Mouse (Mus musculus): Measurements from ENCODE around the gene Epb41l2. TPM values are rescaled to one million over a fixed set of nuclear protein-coding genes. Genes with fewer than 3 reads are reported as not detected.

Epb41l2 gene
- polyA plus RNA-seq, 1 experiment from 2014 or later, result 105 TPM

DNA sequence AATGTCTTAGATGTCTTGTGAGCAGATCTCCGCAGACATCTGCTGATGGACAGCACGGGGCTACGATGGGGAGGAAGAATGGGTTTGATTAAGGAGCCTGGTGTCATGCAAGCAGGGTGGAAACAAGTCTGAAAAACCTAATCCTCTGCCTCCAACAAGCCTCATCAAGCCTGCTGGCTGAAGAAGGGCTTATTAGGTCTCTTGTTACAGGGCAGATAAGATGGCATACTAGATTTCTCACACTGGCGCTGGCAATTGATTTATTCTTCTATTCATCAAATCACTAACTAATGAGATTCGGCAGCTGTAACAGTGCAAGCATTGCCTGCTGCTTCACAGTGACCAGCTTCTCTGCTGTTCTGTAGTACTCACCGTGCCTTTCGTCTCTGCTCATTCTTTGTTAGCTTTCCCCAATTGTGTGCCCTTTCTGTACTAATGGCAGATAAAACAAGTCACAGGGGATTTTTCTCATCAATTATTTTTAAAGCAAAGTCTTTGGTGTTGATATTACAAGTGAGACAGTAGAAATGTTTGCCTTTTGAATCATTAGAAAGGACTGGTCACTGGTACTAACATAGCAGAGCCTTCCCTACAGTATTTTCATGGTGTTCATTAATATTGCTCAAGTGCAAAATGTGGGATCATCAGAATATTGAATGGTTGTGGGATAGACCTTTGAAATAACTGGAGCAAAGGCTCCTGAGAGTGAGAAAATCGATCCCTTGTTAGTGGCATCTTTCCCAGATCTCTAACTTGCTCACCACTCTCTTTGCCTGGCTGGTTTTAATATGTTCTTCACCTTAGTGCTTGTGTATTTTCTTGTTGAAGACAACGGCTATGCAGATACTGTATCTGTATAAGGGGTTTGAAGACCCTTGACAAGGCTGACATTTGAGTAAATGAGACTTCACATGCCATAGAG lies 212.0 kb downstream of the Epb41l2 start:
- no peak overlapping the region for H3K4me3 ChIP-seq (ENCODE audit: low read depth, low read length)
- ATAC-seq (ENCODE audit: insufficient read depth), result no peak
- DNase-seq, result no peak
- H3K36me3 ChIP-seq (ENCODE audit: insufficient read depth), result no peaks in the 10 kb centered on the region
- no peak overlapping the region for H3K27ac ChIP-seq (ENCODE audit: low read depth)
- H3K27me3 ChIP-seq (ENCODE audit: insufficient read depth, low read length), result no peaks in the 10 kb centered on the region
- no peak overlapping the region for H3K9ac ChIP-seq
- no peak for TF ChIP-seq CTCF (IDR thresholded peaks at IDR 0.05; ENCODE audit: low read depth)
- H3K4me1 ChIP-seq (ENCODE audit: insufficient read depth), result no peaks in the 10 kb centered on the region
- 63% methylated on average over 9 of the region's 9 CpGs for WGBS
- H3K4me2 ChIP-seq, result no peak overlapping the region
- no peaks in the 10 kb centered on the region for H3K9me3 ChIP-seq (ENCODE audit: low read depth, low read length)

Other genes with a start within 250 kb of the Epb41l2 start
- 27.7 and 29.6 TPM in 2 replicates for gene Akap7, start 51.9 kb upstream of the Epb41l2 start, polyA plus RNA-seq (2014; fragmentation: Nextera tagmentation; extraction: Ambion mirVana)
- gene Smlr1, start 176.5 kb downstream of the Epb41l2 start, polyA plus RNA-seq (2014; fragmentation: Nextera tagmentation; extraction: Ambion mirVana), result not detected in 2 replicates